Mouse (Mus musculus) intestine, embryonic 15.5 days (tissue): Measurements from ENCODE around the gene Cyth3. TPM values are rescaled to one million over a fixed set of nuclear protein-coding genes. Genes with fewer than 3 reads are reported as not detected.

Experiments
- ATAC-seq: fragments of 200-750 bp; cut with Nextera tagmentation; 2 replicates; pipeline ENCODE4 v1.8.0; 2017; ENCODE audit warnings: moderate TSS enrichment, moderate library complexity
- H3K27ac ChIP-seq: fragments of 300-500 bp; sonication (generic); 2 replicates; pipeline ENCODE4 v1.5.1; 2015; ENCODE audit warnings: mild to moderate bottlenecking, inconsistent platforms
- H3K27me3 ChIP-seq: fragments of 300-500 bp; sonication (generic); replicated peaks from 2 replicates; pipeline ENCODE4 v1.6.1; 2015; ENCODE audit warnings: inconsistent platforms
- H3K36me3 ChIP-seq: fragments of 300-500 bp; sonication (generic); 2 replicates; pipeline ENCODE4 v1.6.1; 2015; ENCODE audit warnings: inconsistent platforms
- H3K4me1 ChIP-seq: fragments of 300-500 bp; sonication (generic); replicated peaks from 2 replicates; pipeline ENCODE4 v1.6.1; 2015; ENCODE audit warnings: inconsistent platforms
- H3K4me2 ChIP-seq: fragments of 300-500 bp; sonication (generic); replicated peaks from 2 replicates; pipeline ENCODE4 v1.6.1; 2015; ENCODE audit warnings: mild to moderate bottlenecking, inconsistent platforms
- H3K4me3 ChIP-seq: fragments of 300-500 bp; sonication (generic); replicated peaks from 2 replicates; pipeline ENCODE4 v1.5.1; 2015; ENCODE audit warnings: inconsistent platforms
- H3K9ac ChIP-seq: fragments of 300-500 bp; sonication (generic); 2 replicates; pipeline ENCODE4 v1.6.1; 2015; ENCODE audit warnings: inconsistent platforms
- H3K9me3 ChIP-seq: fragments of 300-500 bp; sonication (generic); 2 replicates; pipeline ENCODE4 v1.6.1; 2016; ENCODE audit warnings: inconsistent platforms
- WGBS: fragments of 180-500 bp; shearing (Covaris S2); methylation state at CpG from one replicate; pipeline ENCODE4 v1.1.7; 2015; 5-methylcytosine and 5-hydroxymethylcytosine counted together
- polyA plus RNA-seq: library from polyadenylated mRNA; unstranded; fragments of >200 nt; fragmentation: Nextera tagmentation; extraction: Ambion mirVana; gene quantifications from 2 replicates; pipeline ENCODE4 v1.2.1, GENCODE M21; 2015

Gene Cyth3
- polyA plus RNA-seq, 1 experiment from 2014 or later, result 44.3 TPM

DNA sequence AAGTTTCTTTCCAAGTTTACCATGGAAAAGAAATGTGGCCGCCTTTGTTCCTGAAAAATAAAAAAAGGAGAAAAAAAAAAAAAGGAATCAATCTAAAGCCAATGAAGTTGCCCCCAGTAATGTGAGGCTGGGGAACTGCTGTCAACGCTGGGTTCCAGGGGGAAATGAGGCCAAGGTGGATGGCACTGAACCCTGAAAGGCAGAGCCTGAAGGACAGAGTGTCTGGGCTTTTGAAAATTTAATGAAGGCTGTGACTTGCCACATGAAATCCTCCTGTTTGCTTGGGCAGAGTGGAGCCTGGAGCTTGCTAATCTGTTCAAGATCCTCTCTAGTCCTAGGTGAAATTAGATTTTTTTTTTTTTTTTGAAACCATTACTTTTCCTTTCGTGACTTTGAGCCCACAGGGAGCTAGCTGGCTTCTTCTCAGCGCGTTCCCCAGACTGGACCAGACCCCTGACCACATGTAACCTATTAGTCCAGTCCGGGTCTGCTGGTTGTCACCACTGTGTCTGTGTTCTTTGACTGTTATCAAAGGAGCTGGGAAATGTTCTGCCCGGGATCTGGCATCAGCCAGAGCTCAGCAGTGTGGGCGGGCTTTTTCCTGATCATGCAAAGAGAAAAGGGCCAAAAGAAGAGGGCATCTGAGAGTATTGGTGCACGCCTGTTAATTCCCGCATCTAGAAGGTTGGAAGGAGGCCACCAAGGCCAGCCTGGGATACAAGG is 4.6 kb upstream of the Cyth3 start:
- peak overlapping the region; percentile 10; the same call in 1 of the 2 replicates for H3K27ac ChIP-seq
- no peak for ATAC-seq

DNA sequence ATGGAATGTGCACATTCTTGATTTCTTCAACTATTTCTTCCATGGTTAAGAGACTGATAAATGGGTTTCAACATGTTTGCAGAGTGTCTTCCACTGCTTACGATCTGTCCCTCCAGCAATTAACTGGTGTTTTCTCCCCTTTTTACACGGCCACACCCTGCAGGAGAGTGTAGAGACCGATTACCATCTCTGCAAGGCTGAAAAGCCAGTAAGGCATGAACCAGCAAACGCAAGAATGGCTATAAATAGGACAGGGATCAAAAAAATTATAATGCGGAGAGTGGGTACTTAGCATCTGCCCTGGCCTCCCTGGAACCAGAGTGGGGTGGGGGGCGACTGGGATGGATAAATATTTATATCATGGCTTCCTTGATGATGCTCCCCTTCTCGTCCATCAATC is 3.7 kb upstream of the Cyth3 start:
- Histone ChIP-seq H3K27ac (peak overlapping the region; percentile 32; the same call in 1 of the 2 replicates), H3K9ac (no peak overlapping the region), H3K4me1 (peaks cover 18% of the 10 kb centered on the region), H3K36me3 (no peaks in the 10 kb centered on the region), H3K27me3 (no peaks in the 10 kb centered on the region), H3K9me3 (no peaks in the 10 kb centered on the region), H3K4me2 (no peak overlapping the region), H3K4me3 (no peak overlapping the region)
- ATAC-seq, result no peak
- WGBS, result 32% methylated on average over 7 of the region's 7 CpGs

More for the DNA sequence above, 4.6 kb upstream of the Cyth3 start:
- Histone ChIP-seq H3K27me3 (no peaks in the 10 kb centered on the region), H3K9ac (no peak overlapping the region), H3K4me3 (no peak overlapping the region), H3K9me3 (no peaks in the 10 kb centered on the region), H3K36me3 (no peaks in the 10 kb centered on the region), H3K4me2 (no peak overlapping the region), H3K4me1 (peaks cover 17% of the 10 kb centered on the region)
- WGBS, result 54% methylated on average over 10 of the region's 10 CpGs

DNA sequence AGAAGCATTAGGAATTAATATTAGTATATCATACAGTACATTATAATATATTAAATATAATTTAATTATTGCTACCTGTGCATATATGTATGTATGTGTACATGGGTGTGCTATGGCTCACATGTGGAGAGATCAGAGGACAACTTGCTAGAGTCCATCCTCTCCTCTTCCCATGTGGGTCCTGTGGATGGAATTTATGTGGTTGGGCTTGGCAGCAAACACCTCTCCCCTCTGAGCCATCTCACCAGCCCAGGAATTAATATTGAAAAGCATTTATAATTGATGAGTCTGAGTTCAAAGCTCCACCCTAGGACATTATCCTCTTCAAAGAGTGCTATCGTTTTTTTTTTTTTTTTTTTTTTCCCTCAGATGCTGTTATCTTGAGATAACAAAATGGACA is 2.1 kb upstream of the Cyth3 start:
- H3K27me3 ChIP-seq, result no peaks in the 10 kb centered on the region
- H3K36me3 ChIP-seq, result no peaks in the 10 kb centered on the region
- H3K27ac ChIP-seq, result no peak overlapping the region
- no peaks in the 10 kb centered on the region for H3K9me3 ChIP-seq
- H3K4me2 ChIP-seq, result no peak overlapping the region
- WGBS, result 32% methylated on average over 1 of the region's 1 CpGs
- H3K4me1 ChIP-seq, result peaks cover 26% of the 10 kb centered on the region
- H3K9ac ChIP-seq, result no peak overlapping the region
- no peak for ATAC-seq
- no peak overlapping the region for H3K4me3 ChIP-seq

DNA sequence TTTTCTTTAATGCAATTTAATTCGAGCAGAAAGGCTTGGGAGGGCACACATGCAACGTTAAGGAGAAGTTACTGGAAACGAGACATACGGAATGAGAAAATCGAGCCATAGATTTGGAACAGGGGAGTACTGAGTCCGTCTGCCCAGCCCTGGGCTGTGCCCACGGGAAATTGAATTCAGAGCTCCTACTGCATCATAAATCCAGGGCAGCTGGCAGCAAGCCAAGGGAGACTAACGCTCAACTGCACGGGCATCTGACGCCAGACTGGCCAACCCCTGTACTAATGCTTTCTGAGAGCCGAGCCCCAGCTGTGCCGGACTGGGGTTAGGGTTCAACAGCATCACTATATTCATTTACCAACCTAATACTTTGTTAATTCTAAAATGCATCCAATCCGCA is 1.3 kb upstream of the Cyth3 start:
- no peak overlapping the region for H3K9ac ChIP-seq
- no peaks in the 10 kb centered on the region for H3K27me3 ChIP-seq
- ATAC-seq, result peak; percentile 50
- no peak overlapping the region for H3K27ac ChIP-seq
- peak overlapping the region; percentile 31 for H3K4me2 ChIP-seq
- 24% methylated on average over 13 of the region's 13 CpGs for WGBS
- H3K9me3 ChIP-seq, result no peaks in the 10 kb centered on the region
- no peak overlapping the region for H3K4me3 ChIP-seq
- peaks cover 30% of the 10 kb centered on the region for H3K4me1 ChIP-seq
- H3K36me3 ChIP-seq, result no peaks in the 10 kb centered on the region

DNA sequence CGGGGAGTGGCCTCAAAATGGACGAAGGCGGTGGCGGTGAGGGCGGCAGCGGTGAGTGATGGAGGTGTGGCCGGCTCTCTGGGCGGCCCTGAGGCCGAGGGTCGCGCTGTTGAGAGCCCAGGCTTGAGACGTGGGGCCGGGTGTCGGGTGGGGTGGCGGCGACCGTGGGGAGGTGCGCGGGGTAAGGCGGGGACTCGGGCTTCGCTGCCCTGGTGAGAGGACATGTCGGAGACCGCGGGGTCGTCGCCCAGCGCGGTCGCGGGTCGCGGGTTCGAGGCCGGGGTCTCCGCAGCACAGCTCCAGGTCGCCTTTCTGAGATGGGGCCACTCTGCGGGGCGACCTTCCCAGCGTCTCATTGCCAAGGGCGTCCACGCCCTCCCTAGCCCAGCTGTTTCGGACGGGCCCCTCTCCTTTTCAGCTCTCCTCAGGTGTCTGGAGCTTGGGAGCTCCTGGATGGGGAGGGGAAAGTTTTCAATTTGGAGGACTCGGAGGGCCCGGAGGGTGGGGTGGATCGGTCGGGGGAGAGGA is 440 bp downstream of the Cyth3 start:
- peak overlapping the region; percentile 86 for H3K4me2 ChIP-seq
- H3K9me3 ChIP-seq, result no peaks in the 10 kb centered on the region
- peak; percentile 78 for ATAC-seq
- H3K27me3 ChIP-seq, result no peaks in the 10 kb centered on the region
- H3K4me3 ChIP-seq, result peak overlapping the region; percentile 95
- peak overlapping the region; percentile 90 for H3K9ac ChIP-seq
- no peaks in the 10 kb centered on the region for H3K36me3 ChIP-seq
- H3K4me1 ChIP-seq, result peaks cover 33% of the 10 kb centered on the region
- under 1% methylated on average over 47 of the region's 48 CpGs for WGBS
- H3K27ac ChIP-seq, result peak overlapping the region; percentile 81

DNA sequence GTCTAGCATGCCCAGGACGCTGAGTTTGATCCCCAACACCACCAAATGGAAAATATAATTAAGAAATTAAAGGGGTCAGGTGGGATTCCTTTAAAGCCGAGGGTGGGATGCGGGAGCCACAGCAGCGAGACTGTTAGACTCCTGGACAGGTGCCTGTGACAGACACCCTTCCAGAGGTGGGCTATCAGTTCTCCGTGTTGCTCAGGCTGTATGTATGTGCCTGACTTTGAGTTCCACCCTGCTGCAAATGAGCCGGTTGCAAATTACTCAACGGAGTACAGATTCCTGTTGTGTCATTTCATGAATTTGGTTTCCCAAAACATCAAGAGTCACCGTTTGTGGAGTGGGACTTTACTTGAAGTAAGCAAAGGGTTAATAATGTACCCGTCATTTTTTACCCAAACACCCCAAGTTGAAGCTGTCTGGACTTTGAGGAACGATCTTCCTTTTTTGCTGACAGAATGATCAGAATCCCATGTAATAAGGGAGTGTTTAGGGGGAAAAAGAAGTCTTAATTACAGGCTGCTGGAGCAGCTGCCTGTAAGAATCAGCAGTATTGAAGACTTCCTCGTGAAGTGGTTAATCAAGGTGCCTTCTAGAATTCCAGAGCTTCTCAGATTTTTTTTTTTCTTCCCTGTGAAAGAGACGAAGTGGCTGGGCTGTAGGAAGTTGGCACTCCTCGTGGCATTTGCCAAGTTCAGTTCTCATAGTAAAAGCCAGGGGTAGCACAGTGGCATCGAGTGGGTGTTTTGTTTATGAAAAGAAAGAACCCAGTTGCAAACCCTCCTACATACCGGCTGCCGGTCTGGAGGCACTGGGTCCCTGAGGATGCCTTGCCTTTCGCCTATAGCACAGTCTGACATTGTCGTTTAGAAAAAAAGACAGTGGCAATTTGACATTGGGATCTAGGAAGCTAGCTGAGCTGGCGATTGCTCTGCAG is 1.4 kb downstream of the Cyth3 start:
- no peak for ATAC-seq
- Histone ChIP-seq H3K27me3 (no peaks in the 10 kb centered on the region), H3K36me3 (no peaks in the 10 kb centered on the region), H3K27ac (no peak overlapping the region), H3K9ac (peak overlapping the region; percentile 90; the same call in 1 of the 2 replicates), H3K4me2 (peak overlapping the region; percentile 86), H3K4me1 (peaks cover 33% of the 10 kb centered on the region), H3K9me3 (no peaks in the 10 kb centered on the region), H3K4me3 (peak overlapping the region; percentile 95)
- WGBS, result 40% methylated on average over 19 of the region's 19 CpGs

DNA sequence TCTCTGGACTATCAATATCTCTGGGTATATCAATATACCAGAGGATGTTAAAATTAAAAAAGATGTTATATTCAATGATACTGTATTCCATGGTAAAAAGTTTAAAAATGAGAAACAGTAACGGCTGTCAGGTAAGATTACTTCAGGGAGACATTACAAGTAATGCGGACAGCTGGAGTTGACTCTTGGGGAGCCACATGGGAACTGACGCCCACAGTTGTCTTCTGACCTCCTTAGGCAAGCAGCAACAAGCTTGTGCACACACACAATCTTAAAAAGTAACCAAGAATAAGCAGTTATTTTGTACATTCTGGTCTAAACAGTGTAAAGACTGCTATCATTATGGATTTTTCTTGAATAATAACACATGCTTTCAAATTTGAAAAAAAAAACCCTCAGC is 2.2 kb downstream of the Cyth3 start:
- Histone ChIP-seq H3K4me3 (no peak overlapping the region), H3K27ac (no peak overlapping the region), H3K9me3 (no peaks in the 10 kb centered on the region), H3K9ac (no peak overlapping the region), H3K4me2 (peak overlapping the region; percentile 86; the same call in 1 of the 2 replicates), H3K27me3 (no peaks in the 10 kb centered on the region), H3K36me3 (no peaks in the 10 kb centered on the region), H3K4me1 (peaks cover 29% of the 10 kb centered on the region)
- WGBS, result 78% methylated on average over 3 of the region's 3 CpGs
- no peak for ATAC-seq

DNA sequence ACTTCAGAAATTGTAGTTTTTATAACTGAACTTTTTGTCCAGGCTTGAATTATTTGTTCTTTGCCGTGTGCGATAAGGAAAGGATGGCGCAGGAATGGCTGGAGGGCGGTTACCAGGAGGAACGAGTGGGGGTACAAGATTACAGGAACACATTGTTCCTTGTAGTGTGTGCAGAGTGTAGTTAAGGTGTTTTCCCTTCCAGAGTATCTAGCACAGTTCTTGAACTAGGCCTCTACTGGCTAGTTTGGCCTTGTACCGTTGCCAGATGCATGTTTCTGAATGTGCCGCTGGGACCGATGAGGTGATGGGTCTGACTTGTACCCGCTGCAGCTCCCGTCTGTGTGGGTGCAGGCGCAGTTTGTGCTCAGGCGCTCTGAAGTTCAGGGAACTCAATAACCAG is 3.2 kb downstream of the Cyth3 start:
- H3K9me3 ChIP-seq, result no peaks in the 10 kb centered on the region
- peaks cover 28% of the 10 kb centered on the region for H3K4me1 ChIP-seq
- peak overlapping the region; percentile 51 for H3K27ac ChIP-seq
- no peaks in the 10 kb centered on the region for H3K27me3 ChIP-seq
- no peak overlapping the region for H3K9ac ChIP-seq
- no peak overlapping the region for H3K4me3 ChIP-seq
- no peak for ATAC-seq
- no peaks in the 10 kb centered on the region for H3K36me3 ChIP-seq
- peak overlapping the region; percentile 32; the same call in 1 of the 2 replicates for H3K4me2 ChIP-seq
- whole genome bisulfite sequencing, result 73% methylated on average over 12 of the region's 12 CpGs

DNA sequence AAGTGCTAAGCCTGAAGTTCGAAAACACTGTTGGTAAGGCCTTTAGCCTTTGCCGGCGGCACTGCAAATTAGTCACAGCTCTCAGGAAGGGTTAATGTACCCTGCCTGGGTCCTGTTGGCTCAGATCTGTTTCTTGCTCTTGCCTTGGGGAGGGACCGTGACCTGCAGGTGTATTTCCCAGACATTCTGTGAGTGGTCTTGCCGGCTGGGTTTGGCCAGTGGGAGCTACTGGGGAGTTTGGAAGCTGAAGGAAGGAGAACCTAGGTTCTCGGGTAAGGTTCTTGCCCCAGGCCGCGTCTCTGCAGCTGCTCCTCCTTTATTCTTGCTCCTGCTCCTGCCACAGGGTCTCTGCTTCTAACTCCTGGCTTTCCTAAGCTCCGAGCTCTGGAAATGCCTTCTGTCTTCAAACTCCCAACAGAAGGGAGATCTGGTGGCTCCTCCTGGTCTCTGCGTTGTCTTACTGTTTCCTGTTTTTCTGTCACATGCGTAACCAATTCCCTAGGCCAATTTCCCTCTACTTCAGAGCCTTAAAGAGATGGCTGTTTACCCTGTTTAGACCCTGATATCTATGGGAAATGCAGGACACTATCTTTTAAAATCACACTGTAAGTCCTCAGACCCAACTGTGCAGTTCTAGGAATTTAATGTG is 3.8 kb downstream of the Cyth3 start:
- Histone ChIP-seq H3K9me3 (no peaks in the 10 kb centered on the region), H3K4me1 (peaks cover 22% of the 10 kb centered on the region), H3K4me3 (no peak overlapping the region), H3K9ac (no peak overlapping the region), H3K27ac (peak overlapping the region; percentile 51), H3K27me3 (no peaks in the 10 kb centered on the region), H3K4me2 (peak overlapping the region; percentile 32; the same call in 1 of the 2 replicates), H3K36me3 (no peaks in the 10 kb centered on the region)
- WGBS, result 55% methylated on average over 11 of the region's 11 CpGs
- ATAC-seq, result no peak

DNA sequence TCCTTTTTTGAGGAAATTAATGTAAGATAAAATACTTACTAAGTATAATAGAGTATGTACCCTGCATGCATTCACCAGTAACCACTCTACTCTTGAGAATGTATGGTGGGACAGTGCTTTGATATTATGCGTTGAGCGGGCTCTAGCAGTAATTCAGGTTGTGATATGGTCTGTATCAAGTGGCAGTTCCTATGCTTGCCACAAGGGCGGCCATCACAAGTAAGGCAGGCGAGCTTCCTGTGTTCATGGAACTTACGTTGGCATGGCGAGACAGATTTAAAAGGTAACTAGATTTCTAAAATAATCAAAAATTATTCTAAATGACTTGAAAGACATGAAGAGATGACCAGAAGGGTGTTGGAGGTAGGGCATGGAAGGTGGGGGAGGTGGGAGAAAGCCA is 5.3 kb downstream of the Cyth3 start:
- ATAC-seq, result no peak
- H3K27ac ChIP-seq, result no peak overlapping the region
- 92% methylated on average over 6 of the region's 6 CpGs for WGBS

DNA sequence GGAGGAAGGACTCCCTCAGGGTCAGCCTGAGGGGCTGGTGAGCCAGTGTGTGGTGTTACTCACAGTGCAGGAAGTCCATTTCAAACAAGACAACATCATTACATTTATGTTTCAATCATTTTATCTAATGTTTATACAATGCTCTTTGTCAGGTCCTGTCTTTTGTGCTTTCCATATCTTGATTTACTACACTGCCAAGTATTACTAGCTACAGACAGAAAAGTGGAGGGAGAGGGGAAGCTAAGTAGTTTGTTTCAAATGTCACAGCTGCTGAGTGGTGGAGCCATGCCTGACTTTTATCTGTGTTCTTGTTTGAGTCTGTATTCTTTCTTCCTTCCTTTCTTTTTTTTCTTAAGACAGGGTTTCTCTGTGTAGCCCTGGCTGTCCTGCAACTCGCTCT is 5.7 kb downstream of the Cyth3 start:
- no peaks in the 10 kb centered on the region for H3K9me3 ChIP-seq
- no peaks in the 10 kb centered on the region for H3K27me3 ChIP-seq
- H3K4me1 ChIP-seq, result peaks cover 28% of the 10 kb centered on the region
- WGBS, result 100% methylated on average over 1 of the region's 1 CpGs
- no peak for ATAC-seq
- H3K9ac ChIP-seq, result no peak overlapping the region
- H3K4me3 ChIP-seq, result no peak overlapping the region
- no peak overlapping the region for H3K4me2 ChIP-seq
- no peaks in the 10 kb centered on the region for H3K36me3 ChIP-seq
- H3K27ac ChIP-seq, result no peak overlapping the region

More for the DNA sequence above, 5.3 kb downstream of the Cyth3 start:
- H3K4me1 ChIP-seq, result peaks cover 25% of the 10 kb centered on the region
- no peaks in the 10 kb centered on the region for H3K27me3 ChIP-seq
- no peak overlapping the region for H3K4me2 ChIP-seq
- H3K4me3 ChIP-seq, result no peak overlapping the region
- H3K9ac ChIP-seq, result no peak overlapping the region
- no peaks in the 10 kb centered on the region for H3K36me3 ChIP-seq
- no peaks in the 10 kb centered on the region for H3K9me3 ChIP-seq

DNA sequence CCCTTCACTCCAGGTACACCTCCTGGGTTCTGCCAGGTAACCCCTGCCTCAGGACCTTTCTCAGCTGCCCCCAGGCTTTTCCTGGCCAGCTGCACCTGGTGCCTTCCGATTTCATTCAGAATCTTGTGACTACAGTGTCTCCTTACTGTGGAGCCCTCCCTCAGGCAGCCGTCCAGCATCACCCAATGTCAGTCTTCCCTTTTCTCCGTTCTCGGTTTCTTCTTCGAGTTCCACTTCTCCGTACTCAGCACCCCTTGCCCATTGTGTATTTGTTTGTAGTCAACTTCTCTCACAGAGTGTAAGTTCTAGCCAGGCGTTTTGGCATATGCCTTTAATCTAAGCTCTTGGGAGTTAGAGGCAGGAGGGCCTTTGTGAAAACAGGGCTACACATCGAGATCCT is 7.4 kb downstream of the Cyth3 start:
- ATAC-seq, result no peak
- WGBS, result 92% methylated on average over 8 of the region's 8 CpGs
- Histone ChIP-seq H3K4me3 (no peak overlapping the region), H3K4me2 (no peak overlapping the region), H3K27me3 (no peaks in the 10 kb centered on the region), H3K4me1 (peaks cover 31% of the 10 kb centered on the region), H3K27ac (no peak overlapping the region), H3K9me3 (no peaks in the 10 kb centered on the region), H3K36me3 (no peaks in the 10 kb centered on the region), H3K9ac (no peak overlapping the region)
